Mouse (Mus musculus) thymus, postnatal 14 days (tissue): Measurements from ENCODE around the gene Xbp1.
A peak's percentile ranks its signal among the peaks of the same experiment; 100 is the strongest.
"Not testable (repeated sequence)": the region's sequence is repeated elsewhere in the genome, so short reads cannot be mapped to it uniquely, and the experiment has no call there.

Experiments
- DNase-seq: peaks from one replicate; pipeline ENCODE4 v3.0.0; 2021

The Xbp1 gene

DNA sequence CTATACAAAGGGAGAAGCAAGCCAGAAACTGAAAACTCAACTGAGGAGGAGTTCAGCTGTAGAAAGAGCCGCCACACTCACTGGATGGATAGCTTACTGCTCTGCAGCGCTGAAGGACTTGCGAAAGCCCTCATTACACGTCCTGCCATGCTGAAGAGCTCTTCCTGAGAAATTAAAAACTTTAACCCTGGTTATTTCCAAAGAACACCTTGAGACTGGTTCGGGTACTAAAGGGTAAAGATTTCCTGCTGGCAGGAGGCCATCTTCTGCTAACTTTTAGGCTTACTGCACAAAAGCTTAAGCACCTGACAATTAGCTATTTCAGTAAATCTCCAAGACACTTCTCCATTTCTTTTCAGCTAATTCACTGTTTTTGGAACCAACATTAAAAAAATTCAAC lies 9.7 kb downstream of the Xbp1 start:
- no peak for DNase-seq

DNA sequence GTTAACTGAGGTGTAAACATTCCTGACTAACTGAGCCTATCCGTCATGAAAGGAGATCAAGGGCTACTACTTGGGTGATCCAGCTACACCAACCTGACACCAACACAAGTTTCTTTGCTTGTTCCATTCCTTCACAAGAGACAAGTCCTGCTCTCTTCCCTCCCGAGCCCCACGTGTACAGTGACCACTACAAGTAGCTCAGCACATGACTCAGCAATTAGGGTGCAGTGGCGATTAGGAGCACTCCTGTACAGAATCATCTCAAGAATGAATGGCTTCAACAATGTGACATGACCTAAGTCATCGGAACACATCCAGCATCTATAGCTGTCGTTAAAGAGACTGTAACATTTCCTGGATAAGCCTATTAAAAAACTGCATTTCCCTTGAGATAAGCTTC lies 10.3 kb downstream of the Xbp1 start:
- DNase-seq: no peak

DNA sequence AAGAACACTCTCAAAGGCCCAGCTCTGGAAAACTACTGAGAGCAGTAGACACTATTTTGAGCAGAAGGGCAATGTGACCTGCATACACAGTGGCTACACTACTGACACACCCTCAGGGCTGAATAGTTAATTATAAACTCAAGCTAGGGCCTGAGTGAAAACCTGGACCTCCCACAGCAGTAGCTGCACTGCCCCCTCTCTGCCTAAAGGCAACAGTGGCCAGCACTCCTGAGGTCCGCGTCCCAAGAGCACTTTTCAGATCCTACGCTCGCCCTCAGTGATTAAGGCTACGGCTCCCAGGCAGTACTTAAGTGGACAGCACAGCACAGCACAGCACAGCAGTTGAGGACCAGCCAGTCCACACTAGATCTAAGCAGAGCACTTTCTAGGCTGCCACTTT lies 12.6 kb downstream of the Xbp1 start:
- no peak for DNase-seq

DNA sequence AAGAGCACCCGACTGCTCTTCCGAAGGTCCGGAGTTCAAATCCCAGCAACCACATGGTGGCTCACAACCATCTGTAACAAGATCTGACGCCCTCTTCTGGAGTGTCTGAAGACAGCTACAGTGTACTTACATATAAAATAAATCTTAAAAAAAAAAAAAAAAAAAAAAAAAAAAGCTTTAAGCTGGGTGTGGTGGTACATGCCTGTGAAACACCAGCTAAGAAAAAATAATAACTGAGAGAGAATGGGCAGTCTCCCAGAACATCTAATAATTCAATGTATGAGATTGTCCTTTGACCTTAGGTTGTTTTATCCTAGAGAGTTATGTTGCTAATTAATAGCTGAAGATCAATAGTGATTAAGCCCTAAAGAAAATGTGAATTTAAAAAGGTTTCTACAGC lies 17.0 kb downstream of the Xbp1 start:
- DNase-seq: not testable (repeated sequence)

DNA sequence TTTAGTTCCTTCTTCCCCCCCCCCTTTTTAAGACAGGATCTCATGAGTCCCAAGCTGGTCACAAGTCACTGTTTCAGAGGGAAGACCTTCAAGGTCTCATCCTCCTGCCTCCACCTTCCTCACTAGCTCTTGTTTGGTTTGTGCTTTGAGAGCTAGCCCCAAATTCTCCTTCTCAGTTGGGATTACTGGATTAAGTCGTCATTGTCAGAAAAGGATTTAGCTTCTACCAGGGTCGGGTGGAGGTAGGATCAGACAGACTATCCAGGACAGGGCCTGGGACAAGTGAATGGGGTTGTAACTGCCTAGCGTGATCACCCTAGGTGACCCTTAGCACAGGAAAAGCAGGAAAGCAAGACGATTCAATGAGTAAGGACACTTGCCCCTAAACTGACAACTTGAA lies 19.9 kb downstream of the Xbp1 start:
- DNase-seq: no peak

DNA sequence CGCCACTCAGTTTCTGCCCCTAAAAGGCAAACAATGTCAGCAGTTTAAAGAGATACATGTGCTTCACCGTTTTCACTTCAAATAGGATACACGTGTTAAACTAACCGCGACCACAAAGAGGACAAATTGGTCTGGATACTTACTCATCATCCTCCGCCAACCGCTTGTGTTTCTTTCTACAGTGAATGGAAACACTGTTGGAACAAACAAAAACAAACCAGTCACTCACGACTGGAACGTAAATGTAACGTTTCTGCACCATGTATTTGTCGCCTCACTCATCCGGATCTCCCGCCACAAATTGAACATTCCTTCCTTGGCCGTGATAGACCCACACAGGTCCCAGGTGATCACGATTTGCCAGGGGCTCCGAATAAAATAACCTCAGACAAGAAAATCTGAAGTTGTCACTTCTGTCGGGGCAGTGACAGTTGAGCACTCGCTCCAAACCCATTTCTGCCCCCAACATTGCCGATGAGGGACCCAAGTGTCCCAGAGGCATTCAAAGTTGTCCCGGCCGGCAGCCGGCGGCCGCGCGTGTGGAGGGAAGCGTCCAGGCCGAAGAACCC lies 20.9 kb downstream of the Xbp1 start:
- DNase-seq: no peak

DNA sequence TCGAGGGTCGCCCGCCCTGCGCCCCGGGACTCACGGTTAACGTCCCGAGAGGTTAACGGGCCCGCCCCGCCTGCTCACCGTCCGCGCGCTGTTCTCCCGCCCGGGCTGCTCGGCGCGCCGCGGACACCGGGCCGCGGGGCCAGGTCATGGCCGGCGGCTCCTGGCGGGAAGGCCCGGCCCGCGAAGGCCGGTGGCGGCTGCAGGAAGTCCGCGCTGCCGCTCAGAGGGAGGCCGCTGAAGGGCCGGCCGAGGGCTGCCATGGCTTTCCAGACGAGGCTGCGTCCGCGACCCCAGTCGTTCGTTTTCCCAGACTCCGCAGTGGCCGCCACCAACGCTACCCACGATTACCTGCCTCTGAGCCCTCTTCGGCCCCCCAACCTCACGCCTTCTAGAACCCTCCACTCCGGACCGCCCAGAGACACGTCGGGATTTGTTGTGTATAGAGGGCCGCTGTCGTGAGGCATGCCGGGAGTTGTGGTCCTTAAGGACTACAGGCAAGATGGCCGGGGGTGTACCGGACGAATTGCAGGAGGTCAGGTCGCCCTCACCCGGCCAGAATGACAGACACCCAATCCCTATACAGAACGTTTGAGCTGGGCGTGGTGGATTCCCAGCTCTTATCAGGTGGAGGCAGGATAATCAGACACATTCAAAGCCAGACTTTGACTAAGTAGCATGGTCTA lies 21.5 kb downstream of the Xbp1 start, which contains the start of gene Ccdc117:
Gene Ccdc117 (minus strand): TSS at position 389 of the 683 bp plus-strand sequence.
- peak; percentile 90 for DNase-seq

DNA sequence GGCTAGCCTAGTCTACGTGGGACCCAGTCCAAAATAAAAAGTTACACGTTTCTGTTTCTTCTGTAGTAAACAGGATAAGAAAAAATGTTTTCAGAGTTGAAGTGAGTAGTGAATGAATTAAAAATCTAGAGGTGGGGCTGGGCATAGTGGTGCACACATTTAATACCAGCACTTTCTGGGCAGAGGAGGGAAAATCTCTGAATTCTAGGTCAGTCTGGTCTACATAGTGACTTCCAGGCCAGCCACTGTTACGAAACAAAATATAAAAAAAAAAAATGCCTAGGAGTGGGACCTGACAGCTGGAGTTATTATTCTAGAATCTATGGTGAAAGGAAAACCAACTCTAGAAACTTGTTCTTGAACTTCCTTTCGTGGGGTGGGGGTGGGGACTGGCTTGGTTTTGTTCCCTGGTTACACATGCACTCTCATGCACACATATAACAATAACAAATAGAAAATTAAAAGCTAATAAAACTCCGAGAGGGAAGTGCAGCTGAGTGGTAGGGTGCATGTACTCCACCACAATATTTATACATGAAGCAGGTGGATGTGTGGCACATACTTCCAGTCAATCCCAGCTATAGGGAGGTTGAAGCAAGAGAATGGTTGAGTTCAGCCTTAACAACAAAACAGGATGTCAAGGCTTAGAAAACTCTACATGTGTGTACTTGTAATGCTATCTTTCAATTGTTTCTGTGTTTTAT lies 22.2 kb downstream of the Xbp1 start:
- no peak for DNase-seq

DNA sequence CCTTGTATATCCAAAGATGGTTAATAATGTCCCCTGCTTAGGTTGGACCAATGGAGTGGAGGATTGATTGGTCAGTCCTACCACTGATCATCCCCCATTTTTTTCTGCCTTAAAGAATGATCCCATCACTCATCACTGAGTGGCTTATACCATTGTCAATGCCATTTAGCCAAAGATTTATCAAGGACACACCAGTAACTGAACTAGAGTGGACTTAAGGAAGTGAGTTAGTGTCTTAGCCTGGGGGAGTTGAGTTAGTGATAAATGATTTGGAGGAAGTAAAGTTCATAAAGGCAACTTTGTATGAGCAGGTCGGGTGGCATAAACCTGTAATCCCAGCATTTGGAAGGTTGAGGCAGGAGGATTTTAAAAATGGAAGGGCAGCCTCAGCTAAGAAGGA lies 22.8 kb downstream of the Xbp1 start:
- DNase-seq: no peak

DNA sequence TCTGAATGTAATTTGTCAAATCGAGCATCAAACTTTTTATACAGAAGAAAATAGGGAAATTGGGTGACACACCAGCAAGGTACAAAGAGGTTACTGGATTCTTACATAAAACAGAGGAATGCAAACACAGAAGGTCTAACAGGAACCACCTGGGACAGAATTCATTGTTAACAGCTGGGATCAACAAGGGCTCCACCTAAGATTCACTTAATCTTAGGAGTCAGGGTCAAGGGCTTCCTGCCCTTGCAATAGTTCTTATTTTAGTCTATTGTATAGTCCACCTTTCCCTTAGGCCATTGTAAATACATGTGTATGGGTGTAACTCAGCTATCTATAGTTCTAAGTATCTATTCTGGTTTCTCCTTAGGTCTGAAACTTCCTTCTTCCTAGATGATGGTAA lies 24.2 kb downstream of the Xbp1 start:
- DNase-seq: not testable (repeated sequence)

DNA sequence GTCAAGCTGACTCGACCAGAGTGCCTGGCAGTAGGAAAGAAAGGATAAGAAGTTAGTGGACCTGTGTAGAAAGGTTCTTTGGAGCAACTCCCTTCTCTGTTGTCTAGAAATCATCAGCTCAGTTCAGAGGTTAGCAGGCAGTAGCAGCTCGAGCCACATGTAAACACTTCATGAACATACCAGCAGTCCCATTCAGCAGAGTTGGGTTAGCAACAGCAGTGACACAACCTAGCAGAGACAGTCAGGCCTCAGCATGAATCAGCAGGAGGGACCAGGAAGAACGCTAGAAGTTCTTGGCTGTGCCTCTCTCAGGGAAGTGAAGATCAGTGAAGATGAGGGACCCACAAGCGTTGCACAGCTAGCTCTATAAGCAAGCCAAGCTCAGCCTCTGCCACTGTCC lies 25.0 kb downstream of the Xbp1 start:
- no peak for DNase-seq

DNA sequence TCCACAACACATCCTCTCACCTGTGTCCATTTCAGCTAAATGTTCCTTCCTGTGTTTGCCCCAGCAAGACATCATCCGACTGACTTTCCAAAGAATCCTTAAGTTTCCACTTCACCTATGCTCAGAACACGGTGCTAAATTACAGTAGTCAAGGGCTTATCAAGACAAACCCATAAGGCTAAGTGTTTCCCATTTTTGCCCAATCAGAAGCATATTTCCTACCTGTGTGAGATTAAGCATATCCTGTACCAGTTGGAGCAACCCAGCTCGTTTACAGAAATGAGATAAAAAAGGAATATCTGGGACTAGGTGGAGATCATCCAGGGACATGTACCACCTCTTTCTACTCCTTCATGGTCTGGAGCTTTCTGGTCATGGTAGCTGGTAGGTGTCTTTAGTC lies 26.2 kb downstream of the Xbp1 start:
- DNase-seq: no peak

DNA sequence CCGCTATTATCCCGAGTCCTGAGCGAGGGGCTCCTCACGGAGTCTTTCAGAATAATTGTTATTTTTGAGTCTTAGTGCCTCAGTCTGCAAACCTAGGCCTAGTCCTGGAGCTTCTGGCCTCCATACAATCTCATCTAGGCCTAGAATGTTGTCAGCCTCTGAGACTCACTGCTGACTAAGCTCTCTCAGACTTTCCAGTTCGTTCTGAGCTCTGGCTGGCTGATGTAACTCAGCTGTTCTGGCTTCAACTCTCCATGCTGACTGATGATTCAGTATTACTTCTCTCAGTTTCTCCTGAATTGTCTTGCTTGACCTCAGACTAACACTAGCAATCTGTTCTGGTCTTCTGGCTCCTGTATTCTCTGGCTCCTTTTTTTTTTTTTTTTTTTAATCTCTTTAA lies 31.0 kb downstream of the Xbp1 start:
- no peak for DNase-seq

DNA sequence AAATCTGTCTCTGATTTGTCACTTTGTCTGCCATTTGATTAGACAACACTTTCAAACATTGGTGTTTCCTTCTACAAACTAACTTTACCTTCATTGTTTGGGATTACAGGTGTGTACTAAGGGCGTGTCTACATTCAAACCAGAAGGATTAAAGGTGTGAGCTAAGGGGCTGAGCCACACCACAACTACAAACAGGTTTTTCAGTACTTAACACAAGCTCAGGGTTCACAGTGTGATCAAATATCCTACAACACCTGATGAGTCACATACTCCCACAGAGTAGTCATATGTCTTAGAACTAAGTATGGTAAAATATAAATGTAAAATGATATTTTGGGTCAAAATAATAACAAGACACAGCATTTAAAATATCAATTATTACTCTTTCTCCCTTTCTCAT lies 31.5 kb downstream of the Xbp1 start:
- DNase-seq: no peak

DNA sequence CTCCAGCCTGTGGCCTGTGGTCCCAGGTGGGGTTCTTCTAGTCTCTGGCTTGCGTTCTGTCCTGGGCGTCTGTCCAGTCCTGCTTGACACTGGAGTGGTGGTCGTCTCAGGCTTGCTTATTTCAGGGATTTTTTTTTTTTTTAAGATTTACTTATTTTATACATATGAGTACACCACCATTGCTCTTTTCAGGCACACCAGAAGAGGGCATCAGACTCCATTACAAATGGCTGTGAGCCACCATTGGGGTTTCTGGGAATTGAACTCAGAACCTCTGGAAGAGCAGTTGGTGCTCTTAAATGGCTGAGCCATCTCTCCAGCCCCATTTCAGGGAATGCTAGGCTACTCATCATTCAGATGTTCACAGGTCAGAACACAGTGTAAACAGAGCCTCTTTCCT lies 39.8 kb downstream of the Xbp1 start:
- DNase-seq: no peak

DNA sequence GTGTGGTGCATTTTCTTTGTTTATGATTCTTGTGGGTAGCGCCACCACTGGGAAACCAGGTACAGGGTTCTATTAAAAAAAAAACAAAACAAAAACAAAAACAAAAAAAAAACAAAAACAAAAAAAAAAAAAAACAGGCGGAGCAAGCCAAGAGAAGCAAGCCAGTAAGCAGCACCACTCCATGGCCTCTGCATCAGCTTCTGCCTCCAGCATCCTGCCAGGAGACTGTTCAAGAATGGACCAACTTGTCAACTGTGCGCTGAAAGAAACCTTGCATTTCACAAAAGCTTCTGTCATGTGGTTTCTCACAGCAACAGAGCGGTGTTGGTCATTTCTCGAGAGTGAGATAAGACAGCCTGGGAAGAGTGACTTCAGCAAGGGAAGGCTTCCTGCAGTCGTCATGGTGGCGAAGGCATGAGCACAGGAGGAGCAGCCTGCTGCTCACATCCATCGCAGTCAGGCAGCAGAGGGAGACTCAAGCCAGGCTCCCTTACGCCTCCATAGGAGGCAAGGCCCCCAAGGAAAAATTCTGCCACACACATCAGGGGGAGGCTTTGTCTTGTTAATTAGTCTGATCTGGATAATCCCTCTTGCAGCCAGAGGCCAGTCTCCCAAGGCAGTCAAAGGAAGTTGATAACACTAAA lies 42.3 kb downstream of the Xbp1 start:
- no peak for DNase-seq

DNA sequence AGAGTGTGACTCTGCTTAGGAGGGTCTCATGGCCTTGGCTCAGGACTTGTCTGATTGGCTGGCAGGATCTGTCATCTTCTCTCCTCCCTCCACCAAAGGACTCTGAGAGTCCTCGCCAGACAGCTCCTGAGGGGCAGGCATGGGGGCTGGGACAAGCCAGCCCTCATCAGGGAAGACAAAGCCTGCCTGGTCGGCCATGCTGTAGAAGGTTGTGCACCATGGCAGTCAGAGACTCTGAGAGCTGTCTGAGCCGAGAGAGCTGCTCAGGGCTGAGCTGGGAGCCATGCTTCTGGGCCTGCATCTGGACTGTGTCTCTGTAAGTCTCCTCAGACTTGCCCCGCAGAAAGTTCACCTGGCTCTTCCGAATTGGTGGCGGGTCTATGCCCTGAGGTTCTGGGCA lies 43.4 kb downstream of the Xbp1 start:
- no peak for DNase-seq

DNA sequence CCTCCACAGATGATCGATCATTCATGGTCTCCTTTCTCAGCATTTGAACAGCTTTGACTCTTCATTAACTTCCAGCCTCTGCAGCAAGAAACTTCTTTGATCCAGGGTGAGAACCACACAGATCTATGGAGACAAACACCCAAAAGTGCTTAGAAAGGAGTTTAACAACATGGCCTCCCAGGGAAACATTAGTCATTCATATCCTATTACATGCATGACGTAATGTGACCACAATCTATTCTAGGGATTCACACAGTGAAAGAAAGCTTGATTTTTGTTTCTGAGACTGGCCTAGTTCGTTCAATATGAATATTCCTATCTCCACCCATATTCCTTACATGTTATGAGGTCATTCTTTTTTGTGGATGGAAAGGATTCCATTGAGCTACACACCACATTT lies 45.1 kb downstream of the Xbp1 start:
- DNase-seq: no peak

DNA sequence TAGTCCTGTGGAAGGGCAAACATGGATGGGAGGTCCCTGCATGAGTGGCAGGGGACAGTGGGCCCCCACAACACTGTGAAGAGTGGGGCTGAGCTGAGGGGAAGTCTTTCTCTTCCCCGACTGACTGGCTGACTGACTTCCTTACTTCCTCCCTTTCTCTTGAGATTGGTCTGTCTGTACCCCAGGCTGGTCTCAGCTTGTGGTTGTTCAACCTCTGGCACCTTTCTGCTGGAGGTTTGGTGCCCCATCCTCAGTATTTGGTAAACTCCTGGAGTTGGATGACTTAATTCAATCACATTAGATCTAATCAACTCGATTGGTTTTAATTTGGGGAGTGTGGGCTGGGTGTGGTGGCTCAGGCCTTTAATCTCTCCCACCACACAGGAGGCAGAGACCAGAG lies 46.0 kb downstream of the Xbp1 start:
- DNase-seq: no peak

DNA sequence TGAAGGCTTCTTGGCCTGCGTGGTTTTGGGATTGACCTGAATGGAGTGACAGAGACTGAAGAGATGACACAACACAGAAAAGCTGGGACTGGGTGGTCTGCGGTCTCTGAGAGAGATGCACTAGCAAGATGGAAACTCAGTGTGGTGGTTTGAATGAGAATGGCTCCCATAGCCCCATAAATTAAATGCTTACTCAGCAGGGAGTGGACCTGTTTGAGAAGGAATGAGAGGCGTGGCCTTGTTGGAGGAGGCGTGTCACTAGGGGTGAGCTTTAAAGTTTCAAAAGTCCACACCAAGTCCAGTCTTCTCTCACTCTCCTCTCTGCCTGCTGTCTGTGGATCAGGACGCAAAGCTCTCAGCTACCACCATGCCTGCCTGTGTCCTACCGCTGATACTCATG lies 47.2 kb downstream of the Xbp1 start:
- no peak for DNase-seq

DNA sequence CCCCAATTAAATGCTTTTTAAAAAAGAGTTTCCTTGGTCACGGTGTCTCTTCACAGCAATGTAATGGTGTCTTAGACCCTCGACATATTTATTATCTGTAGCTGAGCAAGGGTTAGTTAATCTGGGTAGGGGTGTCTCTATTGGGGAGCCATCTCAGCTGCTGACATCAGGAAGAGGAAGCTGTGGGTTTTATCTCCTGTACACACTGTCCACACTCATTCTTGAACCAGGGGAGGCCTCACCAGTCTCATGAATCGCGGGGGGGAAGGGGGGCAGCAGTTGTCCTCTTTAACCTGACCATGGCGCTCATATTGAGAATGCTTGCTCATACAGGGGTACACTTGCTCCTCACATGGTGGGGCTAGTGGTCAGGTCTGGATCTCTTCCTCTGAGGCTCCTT lies 47.6 kb downstream of the Xbp1 start:
- DNase-seq: no peak

DNA sequence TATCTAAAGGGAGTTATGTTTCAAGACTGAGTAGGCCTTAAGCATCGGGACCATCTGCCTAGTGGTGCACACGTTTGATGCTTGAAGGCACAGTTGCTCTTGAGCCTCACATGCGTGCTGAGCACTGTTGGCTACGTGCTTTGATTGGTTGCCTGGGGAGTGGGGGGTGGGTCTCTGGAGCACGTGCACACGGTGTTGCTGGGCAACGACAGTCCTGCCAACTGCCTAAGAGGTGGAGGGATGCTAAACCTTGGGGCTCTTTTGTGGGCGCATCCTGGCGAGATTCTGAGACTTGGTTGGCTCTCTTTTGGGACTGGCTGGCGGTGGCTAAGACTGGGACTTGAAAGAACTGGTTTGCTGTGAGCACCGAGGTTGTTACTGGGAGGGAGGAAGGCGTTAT lies 49.0 kb downstream of the Xbp1 start, which contains the start of gene Ankrd36:
Gene Ankrd36 (plus strand): TSS at position 211 of the 400 bp plus-strand sequence.
- no peak for DNase-seq

DNA sequence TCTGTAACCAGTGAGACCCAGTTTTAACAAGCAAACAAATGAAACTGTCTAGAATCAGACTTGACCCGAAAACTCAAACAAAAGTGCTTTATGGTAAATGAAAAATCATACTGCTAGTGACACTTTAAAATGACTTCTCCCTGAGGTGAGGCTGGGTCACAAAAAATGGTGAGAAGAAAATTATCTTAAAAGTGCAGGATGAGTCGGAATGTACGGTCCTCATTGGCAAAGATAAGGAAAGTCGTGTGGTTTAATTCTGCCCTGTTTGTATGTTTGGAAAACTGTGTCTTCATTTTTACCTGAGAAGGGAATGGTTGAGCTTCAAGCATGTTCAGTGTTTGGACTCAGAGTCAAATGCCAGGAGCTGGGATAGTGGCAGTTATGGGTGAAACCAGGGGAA lies 51.4 kb downstream of the Xbp1 start:
- no peak for DNase-seq

DNA sequence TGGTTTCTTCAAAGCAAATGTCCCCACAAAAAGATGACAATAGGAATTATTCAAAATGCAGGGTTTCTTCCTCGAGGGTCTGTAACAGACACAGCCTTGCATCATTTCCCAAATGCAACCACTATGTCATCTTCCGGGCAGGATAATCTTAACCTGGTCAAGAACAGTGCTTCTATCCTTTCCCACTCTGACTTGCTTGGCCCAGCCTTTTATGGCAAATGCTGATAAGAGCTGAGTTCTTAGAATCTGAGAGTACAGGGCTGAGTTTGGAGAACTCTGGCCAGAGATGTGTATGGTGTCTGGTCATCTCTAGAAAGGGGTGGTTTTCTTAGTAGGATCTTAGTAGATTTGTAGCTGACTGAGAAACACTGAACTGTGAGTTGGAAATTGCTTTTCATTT lies 53.4 kb downstream of the Xbp1 start:
- no peak for DNase-seq
